In genomic region chr7:143768267-143768666, GRCm38 (mm10) we compare ENCODE assay signal across 23 mouse cellular contexts. TPM values are rescaled to one million over a fixed set of nuclear protein-coding genes. Genes with fewer than 3 reads are reported as not detected.
"Had no signal": no experiment of that assay in that cellular context is flagged by ENCODE, and none has a peak within 500 bp of the region (broad histone marks: within the 10 kb centered on the region; RNA-seq: fewer than 3 reads in every experiment).

No protein-coding gene starts in this region.

- H3K9me3 ChIP-seq: midbrain, embryonic 13.5 days; midbrain, embryonic 15.5 days; neural tube, embryonic 12.5 days; stomach, embryonic 15.5 days had no signal

- H3K4me2 ChIP-seq: lung, embryonic 14.5 days; midbrain, embryonic 11.5 days; midbrain, embryonic 13.5 days; midbrain, embryonic 15.5 days; neural tube, embryonic 12.5 days; stomach, embryonic 15.5 days had no signal

- DNase-seq: lung, embryonic 14.5 days; lung, postnatal 10 days; lung, postnatal 36 days; right cerebral cortex, postnatal 14 days; thymus, adult 2 months; thymus, postnatal 25 days; thymus, postnatal 4 days had no signal

- H3K36me3 ChIP-seq: midbrain, embryonic 13.5 days; midbrain, embryonic 15.5 days; neural tube, embryonic 12.5 days; stomach, embryonic 15.5 days had no signal

- H3K27ac ChIP-seq: macrophage; midbrain, embryonic 13.5 days; midbrain, embryonic 15.5 days; neural tube, embryonic 12.5 days; stomach, embryonic 15.5 days; stomach, postnatal 0 days had no signal

- H3K9ac ChIP-seq: lung, embryonic 14.5 days; midbrain, embryonic 13.5 days; midbrain, embryonic 15.5 days; neural tube, embryonic 12.5 days; stomach, embryonic 15.5 days had no signal

- H3K4me3 ChIP-seq: megakaryocyte, embryonic 14.5 days; midbrain, embryonic 13.5 days; midbrain, embryonic 15.5 days; neural tube, embryonic 12.5 days; stomach, embryonic 15.5 days had no signal

- H3K4me1 ChIP-seq: midbrain, embryonic 13.5 days; midbrain, embryonic 15.5 days; neural tube, embryonic 12.5 days; stomach, embryonic 15.5 days had no signal

- ATAC-seq: midbrain, embryonic 13.5 days; midbrain, embryonic 15.5 days had no signal

RNA-seq across cellular contexts. Expression of gene Mrgprg, which starts 1.5 kb away (rescaled TPM):
- total RNA-seq: megakaryocyte progenitor cell, adult 5-6 weeks; monocyte, adult 5-6 weeks; neutrophil, adult 5-6 weeks had no signal
- polyA plus RNA-seq: lung, embryonic 14.5 days; lung, embryonic 16.5 days; macrophage; midbrain, embryonic 11.5 days; midbrain, embryonic 13.5 days; midbrain, embryonic 15.5 days; midbrain, postnatal 0 days; neural tube, embryonic 12.5 days; neural tube, embryonic 14.5 days; spleen, adult 2 months; stomach, embryonic 15.5 days; stomach, postnatal 0 days; testis, adult 2 months had no signal
